ENCODE assay signal across 11 mouse cellular contexts in the genomic region with DNA sequence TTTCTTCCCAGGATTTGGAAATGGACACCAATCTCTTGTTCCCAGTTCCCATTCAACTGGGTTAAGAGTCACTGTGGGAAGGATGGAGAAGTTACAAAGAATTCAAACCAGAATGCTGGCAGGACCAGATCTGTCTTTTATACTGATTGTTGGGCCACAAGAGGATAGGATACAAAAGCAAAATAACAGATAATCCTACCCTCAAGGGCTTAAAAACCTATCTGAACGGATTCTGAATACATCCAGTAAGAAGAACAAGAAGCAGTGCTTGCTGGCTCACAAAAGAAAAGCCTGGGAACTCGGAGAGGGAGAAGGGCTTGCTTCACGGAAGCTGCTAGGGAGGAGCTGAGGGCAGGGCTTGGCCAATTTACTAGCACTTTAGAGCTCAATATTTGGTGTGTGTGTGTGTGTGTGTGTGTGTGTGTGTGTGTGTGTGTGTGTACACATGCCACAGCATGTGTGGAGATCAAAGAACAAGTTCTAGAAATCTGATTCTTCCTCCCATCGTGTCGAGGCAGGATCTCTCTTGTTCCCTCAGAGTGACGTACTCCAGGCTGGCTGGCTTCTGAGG.
"Had no signal": no experiment of that assay in that cellular context is flagged by ENCODE, and none has a peak within 500 bp of the region (broad histone marks: within the 10 kb centered on the region; RNA-seq: fewer than 3 reads in every experiment).

No protein-coding gene starts in this region.

- H3K36me3 ChIP-seq: intestine, embryonic 15.5 days; kidney, embryonic 15.5 days; liver, embryonic 13.5 days; neural tube, embryonic 12.5 days had no signal

- H3K9me3 ChIP-seq: intestine, embryonic 15.5 days; kidney, embryonic 15.5 days; liver, embryonic 13.5 days; neural tube, embryonic 12.5 days had no signal

- DNase-seq: kidney, adult 18-20 months; kidney, postnatal 14 days; liver; liver, embryonic 13.5 days; liver, postnatal 0 days; thymus, adult 18-20 months; thymus, postnatal 14 days had no signal

- H3K27ac ChIP-seq: intestine, embryonic 15.5 days; kidney, embryonic 15.5 days; left cerebral cortex, adult 2 months; liver, embryonic 13.5 days; neural tube, embryonic 12.5 days had no signal

- H3K4me1 ChIP-seq: intestine, embryonic 15.5 days; kidney, embryonic 15.5 days; liver, embryonic 13.5 days; neural tube, embryonic 12.5 days had no signal

- H3K4me2 ChIP-seq: intestine, embryonic 15.5 days; kidney, embryonic 15.5 days; liver, embryonic 13.5 days; neural tube, embryonic 12.5 days had no signal

- ATAC-seq: intestine, embryonic 15.5 days; liver, postnatal 0 days had no signal

- H3K4me3 ChIP-seq: intestine, embryonic 15.5 days; kidney, embryonic 15.5 days; left cerebral cortex, adult 2 months; liver, embryonic 13.5 days; neural tube, embryonic 12.5 days had no signal

- H3K9ac ChIP-seq: intestine, embryonic 15.5 days; kidney, embryonic 15.5 days; liver, embryonic 13.5 days; liver, postnatal 0 days; neural tube, embryonic 12.5 days had no signal

- H3K27me3 ChIP-seq: intestine, embryonic 15.5 days; kidney, embryonic 15.5 days; neural tube, embryonic 12.5 days had no signal
